Mouse (Mus musculus): ENCODE measurements around the gene Ccnq.

Ccnq gene

GRCm38 (mm10) chr11:78750885-78751842 lies at the start of gene Ccnq:
TSS of gene Ccnq (minus strand) at chr11:78751729.
- DNase-seq (ENCODE audit: low read depth, low spot score) = peak; percentile 74

GRCm38 (mm10) chr11:78801094-78801493 lies 49.6 kb upstream of the Ccnq start:
- DNase-seq (ENCODE audit: low read depth, low spot score) = no peak

GRCm38 (mm10) chr11:78796072-78796729 lies 44.7 kb upstream of the Ccnq start:
- DNase-seq (ENCODE audit: low read depth, low spot score) = no peak

- no peak for DNase-seq (ENCODE audit: low read depth, low spot score)
Measured at GRCm38 (mm10) chr11:78793116-78793515, 41.6 kb upstream of the Ccnq start.

- DNase-seq (ENCODE audit: low read depth, low spot score) = no peak
Measured at GRCm38 (mm10) chr11:78792465-78792864, 40.9 kb upstream of the Ccnq start.

GRCm38 (mm10) chr11:78792055-78792454 lies 40.5 kb upstream of the Ccnq start:
- no peak for DNase-seq (ENCODE audit: low read depth, low spot score)

GRCm38 (mm10) chr11:78791582-78791981 lies 40.1 kb upstream of the Ccnq start:
- DNase-seq (ENCODE audit: low read depth, low spot score) = peak; percentile 70

GRCm38 (mm10) chr11:78789370-78790060 lies 38.0 kb upstream of the Ccnq start:
- DNase-seq (ENCODE audit: low read depth, low spot score) = no peak

- no peak for DNase-seq (ENCODE audit: low read depth, low spot score)
Measured at GRCm38 (mm10) chr11:78786013-78786431, 34.5 kb upstream of the Ccnq start.

GRCm38 (mm10) chr11:78782791-78783347 lies 31.3 kb upstream of the Ccnq start:
- DNase-seq (ENCODE audit: low read depth, low spot score) = no peak

GRCm38 (mm10) chr11:78782326-78782725 lies 30.8 kb upstream of the Ccnq start:
- DNase-seq (ENCODE audit: low read depth, low spot score) = no peak

GRCm38 (mm10) chr11:78780571-78780970 lies 29.0 kb upstream of the Ccnq start:
- no peak for DNase-seq (ENCODE audit: low read depth, low spot score)

GRCm38 (mm10) chr11:78780002-78780401 lies 28.5 kb upstream of the Ccnq start:
- DNase-seq (ENCODE audit: low read depth, low spot score) = no peak

GRCm38 (mm10) chr11:78777851-78778680 lies 26.5 kb upstream of the Ccnq start:
- no peak for DNase-seq (ENCODE audit: low read depth, low spot score)

- no peak for DNase-seq (ENCODE audit: low read depth, low spot score)
Measured at GRCm38 (mm10) chr11:78771751-78772283, 20.3 kb upstream of the Ccnq start.

GRCm38 (mm10) chr11:78770436-78770835 lies 18.9 kb upstream of the Ccnq start:
- no peak for DNase-seq (ENCODE audit: low read depth, low spot score)

- no peak for DNase-seq (ENCODE audit: low read depth, low spot score)
Measured at GRCm38 (mm10) chr11:78768778-78769177, 17.2 kb upstream of the Ccnq start.

- no peak for DNase-seq (ENCODE audit: low read depth, low spot score)
Measured at GRCm38 (mm10) chr11:78766069-78766830, 14.7 kb upstream of the Ccnq start.

GRCm38 (mm10) chr11:78764820-78765219 lies 13.3 kb upstream of the Ccnq start:
- DNase-seq (ENCODE audit: low read depth, low spot score) = no peak

GRCm38 (mm10) chr11:78764304-78764703 lies 12.8 kb upstream of the Ccnq start:
- DNase-seq (ENCODE audit: low read depth, low spot score) = no peak
